Comparison of ENCODE assay signal across 12 mouse cellular contexts in genomic region chr5:78945702-78946101, GRCm38 (mm10).
"Had no signal": no experiment of that assay in that cellular context is flagged by ENCODE, and none has a peak within 500 bp of the region (broad histone marks: within the 10 kb centered on the region; RNA-seq: fewer than 3 reads in every experiment).

No protein-coding gene starts in this region.

- DNase-seq: retina, postnatal 1 day; right cerebral cortex, adult 18-20 months; right cerebral cortex, postnatal 14 days; right cerebral cortex, postnatal 25 days; right cerebral cortex, postnatal 4 days; spleen, adult 18-20 months; thymus, adult 18-20 months; thymus, adult 2 months; thymus, postnatal 14 days; thymus, postnatal 25 days; thymus, postnatal 36 days; thymus, postnatal 4 days had no signal
